Mouse (Mus musculus): ENCODE data around the gene Dvl3. TPM values are rescaled to one million over a fixed set of nuclear protein-coding genes. Genes with fewer than 3 reads are reported as not detected.
"Not testable (repeated sequence)": the region's sequence is repeated elsewhere in the genome, so short reads cannot be mapped to it uniquely, and the experiment has no call there.

The Dvl3 gene
- polyA plus RNA-seq (2015; fragmentation: Nextera tagmentation; extraction: Ambion mirVana), result 44.0 and 49.1 TPM in 2 replicates

DNA sequence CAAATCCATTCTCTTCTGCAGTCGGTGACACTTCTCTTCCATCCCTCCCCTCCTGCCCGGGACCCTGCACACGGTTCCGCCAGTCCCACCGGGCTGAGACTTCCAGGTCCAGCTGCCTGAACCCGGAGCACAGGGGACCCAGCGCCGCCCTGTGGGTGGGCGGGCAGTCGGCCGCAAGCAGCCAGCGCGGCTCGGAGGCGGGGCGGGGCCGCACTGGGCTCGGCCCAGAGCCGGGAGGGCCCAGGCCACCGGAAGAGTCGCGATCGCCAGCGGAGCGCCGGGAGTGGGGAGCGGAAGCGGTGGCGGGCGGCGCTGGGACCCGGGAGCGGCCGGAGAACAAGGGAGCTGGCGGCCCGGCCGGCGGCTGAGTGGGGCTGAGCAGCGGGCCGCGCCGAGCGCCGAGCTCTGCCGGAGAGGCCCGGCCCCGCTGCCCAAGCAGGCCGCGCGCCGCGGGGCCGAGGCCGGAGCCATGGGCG lies at the start of gene Dvl3:
Gene Dvl3, plus strand, starts transcription at position 257 of the 476 bp plus-strand sequence.
- peak within 1 kb of the TSS; percentile 94 for H3K27ac ChIP-seq
- no peaks in the 10 kb centered on the region for H3K27me3 ChIP-seq
- peak within 1 kb of the TSS; percentile 98 for H3K9ac ChIP-seq (replicated peaks)
- no peaks in the 10 kb centered on the region for H3K9me3 ChIP-seq
- peaks cover 19% of the 10 kb centered on the region for H3K36me3 ChIP-seq
- peak; percentile 98 for ATAC-seq
- under 1% methylated on average over 54 of the region's 55 CpGs for WGBS
- H3K4me3 ChIP-seq (replicated peaks), result peak within 1 kb of the TSS; percentile 96
- H3K4me1 ChIP-seq (replicated peaks), result peaks cover 43% of the 10 kb centered on the region
- peak within 1 kb of the TSS; percentile 91 for H3K4me2 ChIP-seq (replicated peaks)

DNA sequence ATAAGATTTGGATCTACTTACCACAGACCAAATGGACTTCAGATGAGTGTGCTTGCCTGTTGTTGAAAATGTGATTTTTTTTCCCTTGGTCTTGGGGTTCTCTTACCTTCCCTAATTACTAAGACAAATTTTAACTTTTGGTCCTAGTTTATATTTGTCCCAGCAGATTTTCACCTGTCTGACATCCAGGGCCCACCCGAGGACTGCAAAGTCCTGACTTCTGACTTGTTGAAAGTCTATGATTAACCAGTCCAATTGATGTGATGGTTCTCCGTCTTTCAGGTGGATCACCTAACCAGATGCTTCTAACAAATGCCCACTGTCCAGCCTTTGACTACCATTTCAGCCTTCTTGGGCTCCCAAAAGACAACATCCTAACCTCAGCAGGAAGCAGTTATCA lies 45.8 kb upstream of the Dvl3 start:
- H3K36me3 ChIP-seq, result no peaks in the 10 kb centered on the region
- H3K4me2 ChIP-seq (replicated peaks), result no peak overlapping the region
- no peak for ATAC-seq
- H3K9me3 ChIP-seq, result no peaks in the 10 kb centered on the region
- H3K27me3 ChIP-seq, result no peaks in the 10 kb centered on the region
- 90% methylated on average over 2 of the region's 2 CpGs for WGBS
- no peaks in the 10 kb centered on the region for H3K4me1 ChIP-seq (replicated peaks)
- no peak overlapping the region for H3K4me3 ChIP-seq (replicated peaks)
- no peak overlapping the region for H3K9ac ChIP-seq (replicated peaks)
- H3K27ac ChIP-seq, result no peak overlapping the region

DNA sequence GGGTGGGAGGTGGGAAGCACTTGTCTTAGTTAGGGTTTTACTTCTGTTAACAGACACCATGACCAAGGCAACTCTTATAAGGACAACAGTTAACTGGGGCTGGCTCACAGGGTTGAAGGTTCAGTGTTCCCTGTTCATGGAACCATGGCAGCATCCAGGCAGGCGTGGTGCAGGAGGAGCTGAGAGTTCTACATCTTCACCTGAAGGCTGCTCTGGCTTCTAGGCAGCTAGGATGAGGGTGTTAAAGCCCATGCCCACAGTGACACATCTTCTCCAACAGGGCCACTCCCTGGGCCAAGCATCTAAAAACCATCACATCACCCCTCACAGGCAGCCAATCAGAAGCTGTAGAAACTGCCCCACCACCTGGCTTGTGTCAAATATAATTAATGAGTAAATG lies 45.1 kb upstream of the Dvl3 start:
- Histone ChIP-seq H3K9me3 (no peaks in the 10 kb centered on the region), H3K4me1 (replicated peaks) (no peaks in the 10 kb centered on the region), H3K9ac (replicated peaks) (no peak overlapping the region), H3K27me3 (no peaks in the 10 kb centered on the region), H3K36me3 (no peaks in the 10 kb centered on the region), H3K4me3 (replicated peaks) (no peak overlapping the region), H3K27ac (no peak overlapping the region), H3K4me2 (replicated peaks) (no peak overlapping the region)
- 74% methylated on average over 1 of the region's 1 CpGs for WGBS
- no peak for ATAC-seq

DNA sequence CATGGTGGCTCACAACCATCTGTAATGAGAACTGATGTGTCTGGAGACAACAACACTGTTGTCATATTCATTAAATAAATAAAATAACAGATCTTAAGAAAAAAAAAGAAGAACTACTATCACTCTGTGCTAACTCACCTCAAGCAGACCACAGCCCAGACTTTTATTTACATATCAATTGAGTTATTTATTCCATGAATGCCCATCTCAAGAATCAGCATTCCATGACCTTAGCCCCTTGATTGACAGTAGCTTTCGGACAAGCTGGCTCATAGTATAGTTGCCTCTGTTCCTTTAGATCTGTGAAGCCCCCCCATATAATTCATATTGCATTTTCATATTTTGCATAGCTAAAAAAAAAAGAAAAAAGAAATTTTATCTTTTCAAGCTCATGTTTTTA lies 43.0 kb upstream of the Dvl3 start:
- H3K27me3 ChIP-seq, result no peaks in the 10 kb centered on the region
- no peak overlapping the region for H3K9ac ChIP-seq (replicated peaks)
- ATAC-seq, result no peak
- 63% methylated on average over 1 of the region's 1 CpGs for WGBS
- H3K36me3 ChIP-seq, result no peaks in the 10 kb centered on the region
- no peaks in the 10 kb centered on the region for H3K9me3 ChIP-seq
- no peak overlapping the region for H3K27ac ChIP-seq
- no peak overlapping the region for H3K4me2 ChIP-seq (replicated peaks)
- H3K4me1 ChIP-seq (replicated peaks), result no peaks in the 10 kb centered on the region
- no peak overlapping the region for H3K4me3 ChIP-seq (replicated peaks)

DNA sequence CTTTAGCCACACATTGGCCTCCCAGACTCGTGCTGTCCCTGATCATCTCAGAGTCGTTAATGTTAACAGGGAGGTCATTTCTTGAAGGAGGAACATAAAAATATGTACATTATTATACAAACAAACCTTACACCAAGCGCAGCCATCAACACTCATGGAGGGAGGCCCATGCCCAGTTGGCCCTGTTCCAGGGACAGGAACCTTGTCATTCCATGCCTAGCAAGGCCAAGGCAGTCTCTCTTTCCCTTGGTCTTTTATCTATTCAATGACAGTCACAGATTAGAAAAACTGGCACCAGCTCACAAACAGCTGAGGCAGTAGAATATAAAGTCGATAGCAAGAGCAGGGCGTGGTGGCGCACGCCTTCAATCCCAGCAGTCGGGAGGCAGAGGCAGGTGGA lies 42.6 kb upstream of the Dvl3 start:
- Histone ChIP-seq H3K4me3 (replicated peaks) (no peak overlapping the region), H3K9ac (replicated peaks) (no peak overlapping the region), H3K27ac (no peak overlapping the region), H3K27me3 (no peaks in the 10 kb centered on the region), H3K4me2 (replicated peaks) (no peak overlapping the region), H3K9me3 (no peaks in the 10 kb centered on the region), H3K36me3 (no peaks in the 10 kb centered on the region), H3K4me1 (replicated peaks) (no peaks in the 10 kb centered on the region)
- ATAC-seq, result no peak
- 93% methylated on average over 8 of the region's 8 CpGs for WGBS

GRCm38 (mm10) chr16:20474786-20475185 lies 42.0 kb upstream of the Dvl3 start:
- no peaks in the 10 kb centered on the region for H3K4me1 ChIP-seq (replicated peaks)
- H3K27me3 ChIP-seq, result no peaks in the 10 kb centered on the region
- WGBS, result 89% methylated on average over 6 of the region's 6 CpGs
- no peak overlapping the region for H3K4me3 ChIP-seq (replicated peaks)
- ATAC-seq, result no peak
- H3K9me3 ChIP-seq, result no peaks in the 10 kb centered on the region
- H3K27ac ChIP-seq, result no peak overlapping the region
- H3K36me3 ChIP-seq, result no peaks in the 10 kb centered on the region
- no peak overlapping the region for H3K4me2 ChIP-seq (replicated peaks)
- no peak overlapping the region for H3K9ac ChIP-seq (replicated peaks)

GRCm38 (mm10) chr16:20475335-20475734 lies 41.4 kb upstream of the Dvl3 start:
- no peak for ATAC-seq

DNA sequence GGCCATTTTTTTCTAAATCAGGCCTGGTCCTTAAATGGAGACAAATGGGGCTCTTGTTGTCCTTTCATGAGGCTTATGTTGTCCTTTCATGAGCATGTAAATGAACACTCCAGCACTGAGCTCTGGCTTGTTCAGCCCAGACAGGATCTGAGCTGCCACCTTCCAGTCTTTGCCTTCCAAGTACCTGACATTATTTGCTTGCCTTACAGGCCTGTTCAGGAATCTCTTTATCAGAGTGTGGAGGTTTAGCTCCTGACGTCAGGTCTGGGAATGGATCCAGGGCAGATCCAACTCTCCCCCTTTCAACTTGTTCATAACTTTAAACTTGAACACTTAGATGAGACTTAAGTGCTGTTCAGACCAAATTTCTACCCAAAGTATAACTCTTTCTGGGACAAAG lies 39.9 kb upstream of the Dvl3 start:
- H3K9me3 ChIP-seq, result no peaks in the 10 kb centered on the region
- H3K27ac ChIP-seq, result no peak overlapping the region

More at GRCm38 (mm10) chr16:20475335-20475734, 41.4 kb upstream of the Dvl3 start:
- Histone ChIP-seq H3K27ac (no peak overlapping the region), H3K9me3 (no peaks in the 10 kb centered on the region), H3K4me3 (replicated peaks) (no peak overlapping the region), H3K27me3 (no peaks in the 10 kb centered on the region), H3K36me3 (no peaks in the 10 kb centered on the region), H3K4me2 (replicated peaks) (no peak overlapping the region), H3K9ac (replicated peaks) (no peak overlapping the region), H3K4me1 (replicated peaks) (no peaks in the 10 kb centered on the region)
- WGBS, result 90% methylated on average over 1 of the region's 1 CpGs

DNA sequence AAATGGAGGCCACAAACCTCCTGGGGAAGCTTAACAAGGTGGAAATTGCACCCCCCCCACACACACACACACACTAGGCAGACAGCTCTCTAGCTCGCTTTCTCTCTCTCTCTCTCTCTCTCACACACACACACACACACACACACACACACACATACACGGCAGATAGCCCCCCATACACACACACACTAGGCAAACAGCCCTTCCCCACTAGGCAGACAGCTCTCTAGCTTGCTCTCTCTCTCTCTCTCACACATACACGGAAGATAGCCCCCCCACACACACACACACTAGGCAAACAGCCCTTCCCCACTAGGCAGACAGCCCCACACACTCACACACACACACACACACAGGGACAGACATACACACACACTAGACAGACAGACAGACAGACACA lies 39.5 kb upstream of the Dvl3 start:
- Histone ChIP-seq H3K27me3 (no peaks in the 10 kb centered on the region), H3K9me3 (no peaks in the 10 kb centered on the region), H3K4me1 (replicated peaks) (no peaks in the 10 kb centered on the region), H3K36me3 (no peaks in the 10 kb centered on the region), H3K9ac (replicated peaks) (no peak overlapping the region), H3K4me3 (replicated peaks) (no peak overlapping the region), H3K4me2 (replicated peaks) (no peak overlapping the region), H3K27ac (no peak overlapping the region)
- 84% methylated on average over 3 of the region's 3 CpGs for WGBS
- ATAC-seq, result no peak

More for the DNA sequence above, 39.9 kb upstream of the Dvl3 start:
- no peak for ATAC-seq
- no peak overlapping the region for H3K4me3 ChIP-seq (replicated peaks)
- no peaks in the 10 kb centered on the region for H3K27me3 ChIP-seq
- no peaks in the 10 kb centered on the region for H3K36me3 ChIP-seq
- no peak overlapping the region for H3K9ac ChIP-seq (replicated peaks)
- no peak overlapping the region for H3K4me2 ChIP-seq (replicated peaks)
- H3K4me1 ChIP-seq (replicated peaks), result no peaks in the 10 kb centered on the region
- 81% methylated on average over 1 of the region's 1 CpGs for WGBS

DNA sequence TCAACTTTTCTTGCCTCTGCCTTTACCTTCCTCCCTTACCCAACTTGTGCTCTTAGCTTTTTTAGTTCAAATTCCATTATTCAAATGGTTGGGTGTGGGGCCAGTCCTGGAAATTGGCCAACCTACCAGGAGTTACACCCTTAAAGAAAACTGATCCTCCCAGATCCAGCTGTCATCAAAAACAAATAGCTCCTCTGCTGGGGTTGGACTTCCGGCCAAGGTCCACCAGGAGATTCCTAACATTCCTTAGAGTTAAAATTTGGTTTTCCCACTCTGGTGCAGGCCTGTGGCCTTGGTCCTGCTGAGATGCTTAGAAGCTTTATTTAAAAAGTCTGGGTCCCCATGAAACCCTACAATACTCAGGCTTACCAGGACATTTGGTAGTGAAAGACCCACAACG lies 38.3 kb upstream of the Dvl3 start:
- Histone ChIP-seq H3K36me3 (no peaks in the 10 kb centered on the region), H3K9ac (replicated peaks) (no peak overlapping the region), H3K4me3 (replicated peaks) (no peak overlapping the region), H3K4me2 (replicated peaks) (no peak overlapping the region), H3K27ac (no peak overlapping the region), H3K4me1 (replicated peaks) (no peaks in the 10 kb centered on the region), H3K27me3 (no peaks in the 10 kb centered on the region), H3K9me3 (no peaks in the 10 kb centered on the region)
- no peak for ATAC-seq
- 87% methylated on average over 2 of the region's 2 CpGs for WGBS

GRCm38 (mm10) chr16:20479026-20479760 lies 37.6 kb upstream of the Dvl3 start:
- not testable (repeated sequence) for H3K4me1 ChIP-seq (replicated peaks); H3K4me3 ChIP-seq (replicated peaks); H3K4me2 ChIP-seq (replicated peaks); ATAC-seq; H3K9ac ChIP-seq (replicated peaks); H3K36me3 ChIP-seq; H3K27ac ChIP-seq; H3K27me3 ChIP-seq; H3K9me3 ChIP-seq
- WGBS, result 95% methylated on average over 12 of the region's 12 CpGs

- Histone ChIP-seq H3K4me3 (replicated peaks) (no peak overlapping the region), H3K4me2 (replicated peaks) (no peak overlapping the region), H3K36me3 (no peaks in the 10 kb centered on the region), H3K9me3 (no peaks in the 10 kb centered on the region), H3K9ac (replicated peaks) (no peak overlapping the region), H3K27me3 (no peaks in the 10 kb centered on the region), H3K4me1 (replicated peaks) (no peaks in the 10 kb centered on the region), H3K27ac (no peak overlapping the region)
- 27% methylated on average over 3 of the region's 3 CpGs for WGBS
- no peak for ATAC-seq
Measured at GRCm38 (mm10) chr16:20480115-20480514, 36.7 kb upstream of the Dvl3 start.

GRCm38 (mm10) chr16:20481746-20482145 lies 35.0 kb upstream of the Dvl3 start:
- 67% methylated on average over 2 of the region's 2 CpGs for WGBS
- H3K4me1 ChIP-seq (replicated peaks), result no peaks in the 10 kb centered on the region
- H3K27ac ChIP-seq, result no peak overlapping the region
- no peak overlapping the region for H3K9ac ChIP-seq (replicated peaks)
- H3K9me3 ChIP-seq, result no peaks in the 10 kb centered on the region
- H3K4me2 ChIP-seq (replicated peaks), result no peak overlapping the region
- H3K27me3 ChIP-seq, result no peaks in the 10 kb centered on the region
- no peak for ATAC-seq
- H3K4me3 ChIP-seq (replicated peaks), result no peak overlapping the region
- H3K36me3 ChIP-seq, result no peaks in the 10 kb centered on the region
